Mouse (Mus musculus): ENCODE results near the gene Rprd1b.

Rprd1b gene

GRCm38 (mm10) chr2:158146223-158146622 is 117.9 kb downstream of the Rprd1b start, which contains the start of gene Tgm2:
Gene Tgm2 (minus strand): TSS chr2:158146436.
- DNase-seq (ENCODE audit: low read depth, low spot score): peak; percentile 93

GRCm38 (mm10) chr2:158146971-158147370 is 118.7 kb downstream of the Rprd1b start:
- no peak for DNase-seq (ENCODE audit: low read depth, low spot score)

- DNase-seq (ENCODE audit: low read depth, low spot score): no peak
Measured at GRCm38 (mm10) chr2:158151077-158151476, 122.8 kb downstream of the Rprd1b start.

- no peak for DNase-seq (ENCODE audit: low read depth, low spot score)
Measured at GRCm38 (mm10) chr2:158152685-158153309, 124.5 kb downstream of the Rprd1b start.

- DNase-seq (ENCODE audit: low read depth, low spot score): no peak
Measured at GRCm38 (mm10) chr2:158153728-158154343, 125.5 kb downstream of the Rprd1b start.

GRCm38 (mm10) chr2:158154641-158155040 is 126.3 kb downstream of the Rprd1b start:
- no peak for DNase-seq (ENCODE audit: low read depth, low spot score)

- no peak for DNase-seq (ENCODE audit: low read depth, low spot score)
Measured at GRCm38 (mm10) chr2:158155101-158155500, 126.8 kb downstream of the Rprd1b start.

- no peak for DNase-seq (ENCODE audit: low read depth, low spot score)
Measured at GRCm38 (mm10) chr2:158155615-158156014, 127.3 kb downstream of the Rprd1b start.

- no peak for DNase-seq (ENCODE audit: low read depth, low spot score)
Measured at GRCm38 (mm10) chr2:158156487-158156886, 128.2 kb downstream of the Rprd1b start.

GRCm38 (mm10) chr2:158157654-158158053 is 129.4 kb downstream of the Rprd1b start:
- no peak for DNase-seq (ENCODE audit: low read depth, low spot score)

- no peak for DNase-seq (ENCODE audit: low read depth, low spot score)
Measured at GRCm38 (mm10) chr2:158159376-158160235, 131.3 kb downstream of the Rprd1b start.

- no peak for DNase-seq (ENCODE audit: low read depth, low spot score)
Measured at GRCm38 (mm10) chr2:158161761-158162160, 133.5 kb downstream of the Rprd1b start.

GRCm38 (mm10) chr2:158163034-158163433 is 134.7 kb downstream of the Rprd1b start:
- DNase-seq (ENCODE audit: low read depth, low spot score): no peak

- DNase-seq (ENCODE audit: low read depth, low spot score): no peak
Measured at GRCm38 (mm10) chr2:158165776-158166175, 137.5 kb downstream of the Rprd1b start.

- DNase-seq (ENCODE audit: low read depth, low spot score): no peak
Measured at GRCm38 (mm10) chr2:158166628-158167027, 138.3 kb downstream of the Rprd1b start.

GRCm38 (mm10) chr2:158167496-158168205 is 139.4 kb downstream of the Rprd1b start:
- no peak for DNase-seq (ENCODE audit: low read depth, low spot score)

GRCm38 (mm10) chr2:158168741-158169211 is 140.5 kb downstream of the Rprd1b start:
- DNase-seq (ENCODE audit: low read depth, low spot score): no peak

- no peak for DNase-seq (ENCODE audit: low read depth, low spot score)
Measured at GRCm38 (mm10) chr2:158169351-158169750, 141.1 kb downstream of the Rprd1b start.

- no peak for DNase-seq (ENCODE audit: low read depth, low spot score)
Measured at GRCm38 (mm10) chr2:158169771-158170170, 141.5 kb downstream of the Rprd1b start.

- no peak for DNase-seq (ENCODE audit: low read depth, low spot score)
Measured at GRCm38 (mm10) chr2:158170394-158170793, 142.1 kb downstream of the Rprd1b start.

- no peak for DNase-seq (ENCODE audit: low read depth, low spot score)
Measured at GRCm38 (mm10) chr2:158174438-158174837, 146.1 kb downstream of the Rprd1b start.

- DNase-seq (ENCODE audit: low read depth, low spot score): no peak
Measured at GRCm38 (mm10) chr2:158174958-158175357, 146.7 kb downstream of the Rprd1b start.
